Mouse (Mus musculus) urinary bladder, postnatal 14 days (tissue): ENCODE results near the gene Hsh2d.

Source experiments
- DNase-seq: peaks from one replicate; pipeline ENCODE4 v3.0.0; 2021; ENCODE audit warnings: low spot score

The Hsh2d gene

GRCm38 (mm10) chr8:72190215-72190539 is 739 bp downstream of the Hsh2d start:
- no peak for DNase-seq

- no peak for DNase-seq
Measured at GRCm38 (mm10) chr8:72192065-72192464, 2.6 kb downstream of the Hsh2d start.

GRCm38 (mm10) chr8:72197997-72198396 is 8.6 kb downstream of the Hsh2d start:
- no peak for DNase-seq

- no peak for DNase-seq
Measured at GRCm38 (mm10) chr8:72208582-72208981, 19.1 kb downstream of the Hsh2d start.

GRCm38 (mm10) chr8:72210222-72210621 is 20.8 kb downstream of the Hsh2d start:
- DNase-seq: no peak

- no peak for DNase-seq
Measured at GRCm38 (mm10) chr8:72210710-72211109, 21.3 kb downstream of the Hsh2d start.

- DNase-seq: no peak
Measured at GRCm38 (mm10) chr8:72211846-72212245, 22.4 kb downstream of the Hsh2d start.

GRCm38 (mm10) chr8:72212751-72213150 is 23.3 kb downstream of the Hsh2d start, which contains the start of gene Cib3:
Gene Cib3, minus strand, starts transcription at chr8:72212837.
- DNase-seq: no peak

- DNase-seq: no peak
Measured at GRCm38 (mm10) chr8:72213536-72213935, 24.1 kb downstream of the Hsh2d start, which contains the start of gene Gm11034. Gene Gm11034, minus strand, starts transcription at chr8:72213636.

- DNase-seq: no peak
Measured at GRCm38 (mm10) chr8:72215060-72215459, 25.6 kb downstream of the Hsh2d start.

GRCm38 (mm10) chr8:72215871-72216270 is 26.4 kb downstream of the Hsh2d start:
- no peak for DNase-seq

- DNase-seq: no peak
Measured at GRCm38 (mm10) chr8:72218781-72219540, 29.5 kb downstream of the Hsh2d start.

GRCm38 (mm10) chr8:72219541-72220363 is 30.3 kb downstream of the Hsh2d start, which contains the start of gene Fam32a:
Gene Fam32a, plus strand, starts transcription at chr8:72219730.
- peak; percentile 89 for DNase-seq

- no peak for DNase-seq
Measured at GRCm38 (mm10) chr8:72220758-72221157, 31.3 kb downstream of the Hsh2d start.

GRCm38 (mm10) chr8:72222656-72223055 is 33.2 kb downstream of the Hsh2d start:
- DNase-seq: no peak

GRCm38 (mm10) chr8:72239499-72240402 is 50.3 kb downstream of the Hsh2d start, which contains the start of gene Ap1m1:
Gene Ap1m1, plus strand, starts transcription at chr8:72240018.
- DNase-seq: peak; percentile 98

- no peak for DNase-seq
Measured at GRCm38 (mm10) chr8:72240403-72240763, 50.9 kb downstream of the Hsh2d start.

- no peak for DNase-seq
Measured at GRCm38 (mm10) chr8:72240951-72241350, 51.5 kb downstream of the Hsh2d start.

GRCm38 (mm10) chr8:72242226-72242625 is 52.8 kb downstream of the Hsh2d start:
- no peak for DNase-seq

- DNase-seq: no peak
Measured at GRCm38 (mm10) chr8:72244610-72245009, 55.2 kb downstream of the Hsh2d start.
